Mouse (Mus musculus) midbrain, embryonic 11.5 days (tissue): ENCODE data around the gene Gm38119. TPM values are rescaled to one million over a fixed set of nuclear protein-coding genes. Genes with fewer than 3 reads are reported as not detected.
"Not testable (repeated sequence)": the region's sequence is repeated elsewhere in the genome, so short reads cannot be mapped to it uniquely, and the experiment has no call there.

Source experiments
- ATAC-seq: fragments of 200-750 bp; cut with Nextera tagmentation; 2 replicates; pipeline ENCODE4 v1.8.0; 2017; ENCODE audit warnings: moderate TSS enrichment, moderate library complexity; ENCODE audit not compliant: low FRiP score
- DNase-seq: peaks from one replicate; pipeline ENCODE4 v3.0.0; 2015; ENCODE audit warnings: low spot score; ENCODE audit errors: missing footprints
- H3K27ac ChIP-seq: fragments of 300-500 bp; sonication (generic); 2 replicates; pipeline ENCODE4 v1.5.1; 2014; ENCODE audit warnings: low read depth, low read length
- H3K27me3 ChIP-seq: fragments of 300-500 bp; sonication (generic); 2 replicates; pipeline ENCODE4 v1.6.1; 2014; ENCODE audit warnings: mild to moderate bottlenecking, low read length, moderate library complexity, mixed read lengths; ENCODE audit not compliant: control insufficient read depth, insufficient read depth
- H3K36me3 ChIP-seq: fragments of 300-500 bp; sonication (generic); 2 replicates; pipeline ENCODE4 v1.6.1; 2014; ENCODE audit warnings: mild to moderate bottlenecking, low read length, moderate library complexity, mixed read lengths; ENCODE audit not compliant: control insufficient read depth, insufficient read depth
- H3K4me1 ChIP-seq: fragments of 300-500 bp; sonication (generic); 2 replicates; pipeline ENCODE4 v1.6.1; 2014; ENCODE audit warnings: low read length; ENCODE audit not compliant: control insufficient read depth, insufficient read depth
- H3K4me2 ChIP-seq: fragments of 300-500 bp; sonication (generic); 2 replicates; pipeline ENCODE4 v1.6.1; 2014; ENCODE audit warnings: mild to moderate bottlenecking, moderate library complexity
- H3K4me3 ChIP-seq: fragments of 300-500 bp; sonication (generic); 2 replicates; pipeline ENCODE4 v1.5.1; 2014; ENCODE audit warnings: low read depth, low read length
- H3K9ac ChIP-seq: fragments of 300-500 bp; sonication (generic); 2 replicates; pipeline ENCODE4 v1.6.1; 2014; ENCODE audit warnings: low read length
- H3K9me3 ChIP-seq: fragments of 300-500 bp; sonication (generic); 2 replicates; pipeline ENCODE4 v1.6.1; 2016; ENCODE audit warnings: low read length; ENCODE audit not compliant: control insufficient read depth
- WGBS: fragments of 180-500 bp; shearing (Covaris S2); extraction: QIAGEN DNeasy Blood & Tissue Kit; methylation state at CpG from one replicate; pipeline ENCODE4 v1.1.7; 2014; 5-methylcytosine and 5-hydroxymethylcytosine counted together
- polyA plus RNA-seq: library from polyadenylated mRNA; unstranded; fragments of >200 nt; fragmentation: Nextera tagmentation; extraction: Ambion mirVana; gene quantifications from 2 replicates; pipeline ENCODE4 v1.2.1, GENCODE M21; 2014

Gene Gm38119
- polyA plus RNA-seq, 1 experiment from 2014 or later: not detected

GRCm38 (mm10) chr3:92708974-92709373 lies 29.9 kb downstream of the Gm38119 start, which contains the start of gene Lce1e:
Gene Lce1e, minus strand, starts transcription at chr3:92709074.
- Histone ChIP-seq H3K4me1 (no peaks in the 10 kb centered on the region), H3K36me3 (no peaks in the 10 kb centered on the region), H3K27ac (no peak within 1 kb of the TSS), H3K4me2 (no peak within 1 kb of the TSS), H3K9me3 (no peaks in the 10 kb centered on the region), H3K27me3 (no peaks in the 10 kb centered on the region), H3K9ac (no peak within 1 kb of the TSS), H3K4me3 (no peak within 1 kb of the TSS)
- 90% methylated on average over 2 of the region's 2 CpGs for WGBS
- ATAC-seq (no peak), DNase-seq (no peak)

DNA sequence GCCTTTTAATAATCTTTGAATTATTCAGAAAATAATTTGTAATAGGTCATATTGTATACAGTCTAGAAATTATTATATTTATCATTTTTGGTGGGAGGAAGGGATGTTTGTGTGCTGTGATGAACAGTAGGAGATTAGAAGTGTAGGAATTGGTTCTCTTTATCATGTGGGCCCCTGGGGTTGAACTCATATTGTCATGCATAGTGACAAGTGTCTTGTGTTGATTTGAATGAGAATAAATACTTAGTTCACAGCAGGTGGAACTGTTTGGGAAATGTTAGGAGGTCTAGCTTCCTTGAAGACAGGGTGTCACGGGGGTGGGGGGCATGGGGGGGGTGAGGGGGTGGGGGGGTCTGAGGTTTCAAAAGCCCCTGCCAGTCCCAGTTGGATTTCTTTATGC lies 44.3 kb downstream of the Gm38119 start:
- Histone ChIP-seq H3K36me3 (no peaks in the 10 kb centered on the region), H3K4me2 (no peak overlapping the region), H3K27me3 (no peaks in the 10 kb centered on the region), H3K9ac (no peak overlapping the region), H3K4me3 (no peak overlapping the region), H3K27ac (no peak overlapping the region), H3K4me1 (no peaks in the 10 kb centered on the region), H3K9me3 (no peaks in the 10 kb centered on the region)
- DNase-seq: no peak
- ATAC-seq: no peak
- 0% methylated on average over 1 of the region's 1 CpGs for WGBS

GRCm38 (mm10) chr3:92691688-92692087 lies 47.2 kb downstream of the Gm38119 start:
- no peaks in the 10 kb centered on the region for H3K27me3 ChIP-seq

DNA sequence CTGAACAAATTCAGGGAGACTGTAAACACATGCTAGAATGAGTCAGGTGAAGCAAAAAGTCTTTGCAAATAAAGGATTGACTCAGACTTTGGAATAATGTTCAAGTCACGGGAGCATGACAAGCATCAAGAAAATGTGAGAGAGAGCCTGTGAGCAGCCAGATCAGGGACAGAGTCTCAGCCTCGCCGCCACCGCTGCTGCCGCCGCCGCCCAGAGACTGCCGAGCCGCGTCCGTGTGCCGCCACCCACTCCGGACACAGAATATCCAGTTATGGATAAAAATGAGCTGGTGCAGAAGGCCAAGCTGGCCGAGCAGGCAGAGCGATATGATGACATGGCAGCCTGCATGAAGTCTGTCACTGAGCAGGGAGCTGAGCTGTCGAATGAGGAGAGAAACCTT lies 49.7 kb downstream of the Gm38119 start:
- not testable (repeated sequence) for DNase-seq, H3K9me3 ChIP-seq, H3K27me3 ChIP-seq, H3K4me1 ChIP-seq, H3K27ac ChIP-seq, H3K4me2 ChIP-seq, H3K36me3 ChIP-seq, H3K9ac ChIP-seq, H3K4me3 ChIP-seq, ATAC-seq
- WGBS: 83% methylated on average over 16 of the region's 16 CpGs

More at GRCm38 (mm10) chr3:92691688-92692087, 47.2 kb downstream of the Gm38119 start:
- Histone ChIP-seq H3K4me1 (no peaks in the 10 kb centered on the region), H3K9ac (no peak overlapping the region), H3K27ac (no peak overlapping the region), H3K36me3 (no peaks in the 10 kb centered on the region), H3K4me3 (no peak overlapping the region), H3K4me2 (no peak overlapping the region), H3K9me3 (no peaks in the 10 kb centered on the region)
- DNase-seq: no peak
- no peak for ATAC-seq

Other genes with a start within 250 kb of the Gm38119 start
- not detected in 2 replicates for gene Sprr4, start 238.6 kb downstream of the Gm38119 start, polyA plus RNA-seq
- not detected in 2 replicates for gene 2310046K23Rik, start 204.6 kb downstream of the Gm38119 start, polyA plus RNA-seq
- gene Ivl, start 165.4 kb downstream of the Gm38119 start, polyA plus RNA-seq: not detected in 2 replicates
- gene Smcp, start 150.1 kb downstream of the Gm38119 start, polyA plus RNA-seq: not detected in 2 replicates
- gene 2210017I01Rik, start 131.6 kb downstream of the Gm38119 start, polyA plus RNA-seq: not detected in 2 replicates
- gene Lce6a, start 117.4 kb downstream of the Gm38119 start, polyA plus RNA-seq: not detected in 2 replicates
- gene Lce1a1, start 90.8 kb downstream of the Gm38119 start, polyA plus RNA-seq: not detected in 2 replicates
- gene Lce1b, start 82.2 kb downstream of the Gm38119 start, polyA plus RNA-seq: not detected in 2 replicates
- gene Lce1a2, start 68.8 kb downstream of the Gm38119 start, polyA plus RNA-seq: not detected in 2 replicates
- not detected in 2 replicates for gene Lce1c, start 59.8 kb downstream of the Gm38119 start, polyA plus RNA-seq
- not detected in 2 replicates for gene Lce1d, start 51.9 kb downstream of the Gm38119 start, polyA plus RNA-seq
- not detected in 2 replicates for gene Lce1e, start 30.0 kb downstream of the Gm38119 start, polyA plus RNA-seq
- not detected in 2 replicates for gene Lce1f, start 18.7 kb downstream of the Gm38119 start, polyA plus RNA-seq
- gene Lce1g, start 13.2 kb upstream of the Gm38119 start, polyA plus RNA-seq: not detected in 2 replicates
- gene Lce1h, start 26.0 kb upstream of the Gm38119 start, polyA plus RNA-seq: not detected in 2 replicates
- not detected in 2 replicates for gene Lce1i, start 39.8 kb upstream of the Gm38119 start, polyA plus RNA-seq
- not detected in 2 replicates for gene Lce1j, start 51.4 kb upstream of the Gm38119 start, polyA plus RNA-seq
- not detected in 2 replicates for gene Lce1k, start 68.8 kb upstream of the Gm38119 start, polyA plus RNA-seq
- not detected in 2 replicates for gene Kprp, start 88.2 kb upstream of the Gm38119 start, polyA plus RNA-seq
- gene Lce1l, start 112.2 kb upstream of the Gm38119 start, polyA plus RNA-seq: not detected in 2 replicates
- not detected in 2 replicates for gene 2310050C09Rik, start 131.1 kb upstream of the Gm38119 start, polyA plus RNA-seq
- not detected in 2 replicates for gene Lce3a, start 187.1 kb upstream of the Gm38119 start, polyA plus RNA-seq
- not detected in 2 replicates for gene Lce3b, start 193.9 kb upstream of the Gm38119 start, polyA plus RNA-seq
- gene Lce3c, start 205.4 kb upstream of the Gm38119 start, polyA plus RNA-seq: not detected in 2 replicates
- gene Lce3d, start 218.3 kb upstream of the Gm38119 start, polyA plus RNA-seq: not detected in 2 replicates
- gene Lce3e, start 228.0 kb upstream of the Gm38119 start, polyA plus RNA-seq: not detected in 2 replicates